Mouse (Mus musculus) fat pad, adult 2 months (tissue): ENCODE data around the gene Stx11.

ENCODE experiments used
- DNase-seq: peaks from one replicate; pipeline ENCODE4 v3.0.0-alpha.2; 2011; ENCODE audit warnings: low read depth, low spot score; ENCODE audit errors: extremely low read depth

Gene Stx11

GRCm38 (mm10) chr10:12964151-12965075 lies at the start of gene Stx11:
TSS of gene Stx11 (minus strand) at chr10:12964298.
- no peak for DNase-seq

DNA sequence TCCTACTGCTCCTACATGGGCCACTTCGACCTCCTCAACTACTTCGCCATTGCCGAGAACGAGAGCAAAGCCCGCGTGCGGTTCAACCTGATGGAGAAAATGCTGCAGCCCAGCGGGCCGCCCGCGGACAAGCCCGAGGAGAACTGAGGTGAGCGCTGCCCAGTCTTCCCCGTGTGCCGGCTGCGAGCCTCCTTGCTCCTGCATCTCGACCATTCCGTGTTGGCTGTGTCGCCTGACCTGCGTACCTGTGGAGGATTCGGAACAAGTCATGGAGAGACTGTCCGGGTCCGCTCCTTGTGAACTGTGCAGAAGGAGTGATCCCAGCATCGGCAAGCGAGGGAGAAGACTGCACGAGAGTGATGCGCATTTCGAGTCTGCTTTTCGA lies 44.6 kb upstream of the Stx11 start:
- DNase-seq, result no peak

DNA sequence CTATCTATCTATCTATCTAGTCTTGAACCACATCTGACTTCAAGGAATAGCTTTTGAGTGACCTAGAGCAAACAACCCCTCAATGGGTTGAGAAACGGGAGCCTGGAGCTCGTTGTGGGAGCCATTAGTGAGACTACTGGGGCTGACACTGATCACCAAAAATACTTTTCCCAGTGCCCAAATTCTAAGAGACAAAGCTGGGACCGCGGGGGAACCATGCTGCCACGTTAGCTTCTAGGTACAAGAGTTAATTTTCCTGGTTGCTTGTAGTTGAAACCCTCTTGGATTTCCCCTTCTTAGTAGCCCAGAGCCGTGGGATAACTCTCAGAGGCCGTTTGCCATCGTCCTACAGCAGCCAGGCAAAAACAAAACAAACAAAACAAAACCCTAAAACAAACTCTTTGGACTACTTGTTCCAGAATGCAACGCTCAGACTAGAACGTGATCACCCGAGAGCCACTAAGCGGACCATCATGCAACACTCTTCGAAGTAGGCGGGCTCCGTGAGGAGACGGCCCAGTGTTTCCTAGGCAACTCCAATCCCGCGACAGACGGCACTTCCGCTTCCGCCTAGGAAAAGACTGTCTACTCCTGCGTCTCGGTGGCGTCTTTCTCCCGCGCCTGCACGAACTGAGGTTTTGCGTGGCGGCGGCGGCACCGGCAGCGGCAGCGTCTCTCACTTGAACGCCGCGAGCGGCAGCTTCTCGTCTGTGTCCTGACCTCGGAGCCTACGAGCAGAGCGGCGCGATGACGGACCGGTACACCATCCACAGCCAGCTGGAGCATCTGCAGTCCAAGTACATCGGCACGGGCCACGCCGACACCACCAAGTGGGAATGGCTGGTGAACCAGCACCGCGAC lies 44.0 kb upstream of the Stx11 start:
- DNase-seq, result peak; percentile 88

DNA sequence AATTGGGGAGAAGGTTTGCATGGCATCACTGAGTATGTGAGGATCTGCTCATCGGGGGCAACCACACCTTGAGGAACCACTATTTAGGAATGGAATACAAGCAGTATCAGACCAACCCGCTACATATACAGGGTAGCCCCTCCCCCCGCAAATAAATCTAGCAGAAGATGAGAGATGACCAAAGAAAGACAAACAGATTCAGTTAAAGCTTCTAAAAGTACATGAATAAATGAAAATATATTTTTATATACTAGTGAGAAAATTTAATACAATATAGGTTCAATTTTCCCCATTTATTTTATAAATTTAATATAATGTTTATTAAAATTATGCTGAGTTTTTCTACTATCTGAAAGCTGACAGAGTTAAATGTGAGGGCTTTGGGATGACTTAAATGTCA lies 40.9 kb upstream of the Stx11 start, which contains the start of gene Sf3b5:
Sf3b5 (plus strand) TSS at position 301 of the 400 bp plus-strand sequence.
- DNase-seq, result no peak

DNA sequence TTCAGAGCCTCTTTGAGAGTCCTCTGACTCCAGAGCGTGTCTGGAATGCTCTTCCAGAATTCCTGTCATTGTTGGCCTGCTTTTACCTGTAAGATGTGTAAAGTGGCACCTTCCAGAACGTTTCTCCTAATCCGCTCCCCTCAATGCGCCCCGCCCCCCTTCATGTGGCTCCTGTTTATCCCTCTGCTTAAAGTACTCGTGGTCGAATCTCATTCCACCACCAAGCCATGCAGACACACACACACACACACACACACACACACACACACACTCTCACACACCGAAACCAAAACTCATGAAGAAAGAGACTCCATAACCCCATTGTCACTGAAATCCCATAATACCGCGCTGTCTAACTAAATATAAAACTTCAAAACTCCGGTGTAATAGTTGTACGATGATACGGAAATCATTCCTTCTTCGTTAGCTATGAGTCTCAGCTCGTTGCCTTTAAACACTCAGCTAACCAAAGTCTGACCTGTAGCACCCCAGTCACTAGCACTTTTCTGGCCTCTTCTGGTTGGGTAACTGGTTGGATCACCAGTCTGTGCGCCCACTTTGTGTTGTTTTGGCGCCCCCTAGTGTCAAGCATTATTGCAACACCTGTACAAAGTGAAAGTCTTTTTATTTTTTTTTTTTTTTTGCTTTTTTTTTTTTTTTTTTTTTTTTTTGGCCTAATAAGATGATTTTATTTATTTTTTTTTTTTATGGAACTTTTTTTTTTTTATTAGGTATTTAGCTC lies 32.8 kb upstream of the Stx11 start:
- DNase-seq, result peak; percentile 11

- DNase-seq, result no peak
Measured at GRCm38 (mm10) chr10:12993411-12994039, 29.4 kb upstream of the Stx11 start.

- DNase-seq, result no peak
Measured at GRCm38 (mm10) chr10:12991953-12992352, 27.9 kb upstream of the Stx11 start.

- DNase-seq, result no peak
Measured at GRCm38 (mm10) chr10:12986943-12987342, 22.8 kb upstream of the Stx11 start.

DNA sequence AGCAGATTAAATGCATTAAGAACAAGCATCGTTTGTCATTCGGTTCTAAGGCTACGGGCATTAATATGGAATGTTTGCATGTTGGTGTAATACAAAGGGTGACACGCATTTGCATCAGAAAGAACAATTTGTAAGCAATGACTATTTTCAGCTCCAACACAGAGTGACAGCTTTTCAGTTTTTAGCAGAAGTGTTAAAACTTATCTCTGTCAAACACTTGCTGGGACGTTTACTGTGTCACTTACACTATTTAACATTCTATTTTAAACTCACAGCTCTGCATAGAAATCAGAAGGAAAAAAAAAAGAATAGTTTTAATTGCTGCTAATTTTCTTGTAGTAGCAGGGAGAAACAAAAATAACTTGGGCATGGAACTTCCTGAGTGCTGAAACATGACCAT lies 22.4 kb upstream of the Stx11 start:
- DNase-seq, result no peak

DNA sequence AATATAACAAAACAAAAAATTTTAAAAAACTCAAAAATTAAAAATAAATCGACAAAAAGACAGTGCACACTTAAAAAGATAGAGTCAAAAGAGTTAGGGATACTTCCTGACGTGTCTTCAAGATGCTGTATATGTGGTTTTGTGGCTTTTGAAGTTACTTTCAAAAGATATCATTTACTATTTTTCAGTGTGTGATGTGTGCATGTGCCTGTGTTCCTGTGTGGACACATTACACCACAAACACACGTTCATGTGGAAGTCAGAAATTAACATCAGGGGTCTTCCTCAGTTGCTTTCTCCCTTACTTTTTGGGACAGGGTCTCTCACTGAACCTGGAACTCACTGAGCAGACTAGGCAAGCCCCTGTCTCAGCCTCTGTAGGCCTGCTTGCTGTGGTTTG lies 20.9 kb upstream of the Stx11 start:
- no peak for DNase-seq

GRCm38 (mm10) chr10:12983516-12983915 lies 19.4 kb upstream of the Stx11 start:
- no peak for DNase-seq

DNA sequence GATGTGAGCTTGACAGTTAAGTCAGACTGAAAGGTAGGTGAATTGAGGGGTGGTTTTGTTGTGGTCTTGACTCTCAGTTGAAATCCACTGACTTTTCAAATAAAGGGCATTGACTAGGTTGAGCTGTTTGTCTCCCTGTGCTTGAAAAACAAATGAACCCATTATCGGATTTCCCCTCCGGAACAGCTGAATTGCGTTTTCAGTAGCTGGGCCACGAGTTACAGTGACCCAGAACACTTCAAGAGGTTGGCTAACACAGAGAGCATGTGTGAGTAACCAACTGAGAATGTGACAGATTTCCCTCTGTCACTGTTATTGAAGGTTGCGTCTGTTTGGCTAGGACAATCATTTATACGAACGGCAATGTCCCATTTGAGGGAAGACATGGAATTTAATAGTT lies 17.0 kb upstream of the Stx11 start:
- DNase-seq, result no peak

DNA sequence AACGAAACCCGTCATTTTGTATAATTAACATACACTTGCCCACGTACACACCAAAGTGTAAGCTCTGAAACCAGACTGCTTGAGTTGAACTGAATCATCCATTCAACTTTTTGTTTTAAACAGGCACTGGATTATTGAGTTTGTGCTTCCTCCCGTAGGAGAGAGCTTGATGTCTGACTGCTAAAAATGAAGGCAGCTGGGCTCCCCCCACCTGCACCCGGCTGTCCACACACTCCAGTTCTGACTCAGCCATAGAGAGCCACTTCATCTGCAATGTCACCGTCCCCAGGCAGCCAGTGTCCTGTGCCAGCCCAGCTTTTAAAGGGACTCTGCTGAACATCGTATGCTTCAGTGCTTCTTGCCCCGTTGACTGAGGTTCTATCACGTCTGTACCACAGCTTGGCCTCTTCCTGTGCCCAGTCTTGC lies 13.7 kb upstream of the Stx11 start:
- DNase-seq, result no peak

GRCm38 (mm10) chr10:12976552-12976951 lies 12.5 kb upstream of the Stx11 start:
- DNase-seq, result no peak

DNA sequence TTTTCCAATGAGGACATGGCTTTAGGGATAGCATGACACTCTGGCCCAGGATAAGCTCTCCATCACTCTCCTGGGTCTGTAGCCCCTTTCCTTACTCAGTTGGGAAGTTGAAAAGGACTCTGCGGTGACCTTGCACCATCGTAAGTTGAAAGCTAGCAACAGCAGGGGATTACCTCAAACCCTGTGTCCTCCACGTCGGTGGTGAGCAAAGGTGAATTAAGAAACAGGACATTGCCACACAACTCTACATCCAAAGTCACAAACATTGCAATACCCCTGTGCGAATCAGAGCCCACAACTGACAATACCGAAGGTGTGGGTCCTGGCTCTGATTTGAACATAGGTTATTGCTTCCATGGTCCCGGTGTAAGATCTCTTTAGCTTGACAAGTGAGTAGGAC lies 11.9 kb upstream of the Stx11 start:
- no peak for DNase-seq

DNA sequence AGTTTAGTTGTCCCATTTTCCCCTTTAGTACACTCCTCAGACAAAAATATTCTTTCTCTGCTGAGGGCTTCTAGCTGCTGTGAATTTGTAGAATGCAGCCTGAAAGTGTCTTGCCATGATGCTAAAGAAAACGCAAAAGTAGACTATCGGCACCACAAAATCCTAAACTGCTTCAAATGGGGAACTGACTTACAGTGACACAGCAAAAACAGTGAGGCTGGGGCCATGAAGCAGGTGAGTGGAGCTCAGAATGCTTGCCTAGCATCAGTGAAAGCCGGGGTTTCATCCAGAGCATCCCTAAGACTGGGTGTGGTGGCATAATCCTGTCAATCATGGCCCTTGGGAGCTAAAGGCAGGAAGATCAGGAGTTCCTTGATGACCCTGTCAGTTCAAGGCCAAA lies 11.4 kb upstream of the Stx11 start:
- DNase-seq, result no peak

DNA sequence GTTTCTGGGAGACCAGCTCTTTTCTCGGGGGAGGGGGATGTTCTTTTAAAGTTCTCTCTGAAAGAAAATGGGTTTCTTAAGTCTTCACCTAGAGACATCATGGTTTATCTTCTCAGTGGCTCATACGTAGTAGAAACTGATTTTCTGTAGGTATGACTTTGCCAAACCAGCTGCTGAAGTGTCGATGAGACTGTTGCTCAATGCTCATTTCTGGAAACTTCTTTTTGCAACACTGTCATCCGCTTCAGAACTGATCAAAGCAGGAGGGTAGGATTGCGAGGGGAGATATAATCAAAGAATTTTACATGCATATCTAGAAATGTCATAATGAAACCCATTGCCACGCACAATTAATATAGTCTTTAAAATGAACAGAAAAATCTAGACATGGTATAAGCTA lies 10.5 kb upstream of the Stx11 start:
- DNase-seq, result no peak

- DNase-seq, result no peak
Measured at GRCm38 (mm10) chr10:12965669-12966180, 1.6 kb upstream of the Stx11 start.

- DNase-seq, result no peak
Measured at GRCm38 (mm10) chr10:12963362-12964147, 543 bp downstream of the Stx11 start.

DNA sequence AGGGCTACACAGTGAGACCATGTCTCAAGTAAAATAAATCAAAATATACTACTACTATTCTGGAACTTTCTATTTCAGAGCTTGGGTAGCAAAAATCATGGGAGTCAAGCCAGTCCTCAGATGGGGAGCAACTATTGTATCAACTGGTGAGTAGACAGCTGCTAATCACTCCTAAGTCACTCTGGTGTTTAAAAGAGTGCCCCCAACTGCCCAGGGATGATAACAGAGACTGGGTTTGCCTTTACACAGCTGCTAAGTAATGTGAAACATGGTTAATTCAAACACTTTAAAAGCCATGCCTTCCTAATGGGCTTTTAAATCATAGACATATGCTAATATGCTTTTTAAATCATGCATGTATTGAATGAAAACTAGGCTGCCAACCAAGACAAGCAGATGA lies 1.9 kb downstream of the Stx11 start:
- DNase-seq, result no peak
